ENCODE assay signal across 9 mouse cellular contexts in genomic region chr16:27468731-27469130, GRCm38 (mm10).
DNase-seq lines count a peak whose midpoint lies in the region; ATAC-seq and TF ChIP-seq lines count a peak whose summit lies in the region.
"Had no signal": no experiment of that assay in that cellular context is flagged by ENCODE, and none has a peak within 500 bp of the region (broad histone marks: within the 10 kb centered on the region; RNA-seq: fewer than 3 reads in every experiment).

No protein-coding gene starts in this region.

- no peak overlapping the region for H3K9ac ChIP-seq in midbrain, embryonic 11.5 days (ENCODE audit: low read length)
- H3K9ac ChIP-seq: embryonic facial prominence, embryonic 13.5 days had no signal

- no peaks in the 10 kb centered on the region for H3K9me3 ChIP-seq in midbrain, embryonic 11.5 days (ENCODE audit: control insufficient read depth, low read length)
- H3K9me3 ChIP-seq: embryonic facial prominence, embryonic 13.5 days had no signal

- ATAC-seq in midbrain, embryonic 11.5 days (ENCODE audit: low FRiP score) = peak; percentile 64; the same call in 1 of the 2 replicates

- no peak for TF ChIP-seq POLR2A in cortical plate, adult 2 months (IDR thresholded peaks at IDR 0.05; ENCODE audit: extremely low read depth, insufficient read depth, low read length)

- no peak overlapping the region for H3K4me3 ChIP-seq in cortical plate, adult 2 months (ENCODE audit: insufficient read depth, low read length)
- no peak overlapping the region for H3K4me3 ChIP-seq in midbrain, embryonic 11.5 days (ENCODE audit: low read depth, low read length)
- H3K4me3 ChIP-seq: embryonic facial prominence, embryonic 13.5 days had no signal

- H3K27ac ChIP-seq in cortical plate, adult 2 months (ENCODE audit: insufficient read depth, low read length) = no peak overlapping the region
- H3K27ac ChIP-seq in midbrain, embryonic 11.5 days (ENCODE audit: low read depth, low read length) = no peak overlapping the region
- H3K27ac ChIP-seq: embryonic facial prominence, embryonic 13.5 days had no signal

- TF ChIP-seq CTCF in cortical plate, adult 2 months (IDR thresholded peaks at IDR 0.05; ENCODE audit: extremely low read depth, insufficient read depth, low read length) = peak; percentile 78

- H3K36me3 ChIP-seq in midbrain, embryonic 11.5 days (ENCODE audit: control insufficient read depth, insufficient read depth, low read length) = no peaks in the 10 kb centered on the region
- H3K36me3 ChIP-seq: embryonic facial prominence, embryonic 13.5 days had no signal

- DNase-seq in heart, postnatal 4 days = peak; percentile 35
- DNase-seq in heart, adult 8-10 months (ENCODE audit: low spot score) = no peak
- DNase-seq in 416B (ENCODE audit: low read depth) = peak; percentile 54
- DNase-seq in T-cell, adult 2 months (ENCODE audit: low spot score) = peak; percentile 1
- DNase-seq in induced T-regulatory cell, adult 2 months (ENCODE audit: low read depth) = peak; percentile 64
- DNase-seq in midbrain, embryonic 11.5 days (ENCODE audit: low spot score, missing footprints) = peak; percentile 85
- peak; percentile 52 for DNase-seq in thymus, postnatal 4 days

- WGBS in midbrain, embryonic 11.5 days = 23% methylated on average over 5 of the region's 5 CpGs

- no peaks in the 10 kb centered on the region for H3K27me3 ChIP-seq in midbrain, embryonic 11.5 days (ENCODE audit: control insufficient read depth, insufficient read depth, low read length)
- H3K27me3 ChIP-seq: embryonic facial prominence, embryonic 13.5 days had no signal

- no peak overlapping the region for H3K4me2 ChIP-seq in midbrain, embryonic 11.5 days
- H3K4me2 ChIP-seq: embryonic facial prominence, embryonic 13.5 days had no signal

- no peaks in the 10 kb centered on the region for H3K4me1 ChIP-seq in cortical plate, adult 2 months (ENCODE audit: control insufficient read depth, insufficient read depth, low read length)
- no peaks in the 10 kb centered on the region for H3K4me1 ChIP-seq in midbrain, embryonic 11.5 days (ENCODE audit: control insufficient read depth, insufficient read depth, low read length)
- H3K4me1 ChIP-seq: embryonic facial prominence, embryonic 13.5 days had no signal
